Mouse (Mus musculus) ZHBTc4 (cell line): Measurements from ENCODE around the gene Desi1.

ENCODE experiments used
- DNase-seq: peaks from one replicate; pipeline ENCODE4 v3.0.0-alpha.2; 2011; ENCODE audit warnings: low read depth, low spot score

The Desi1 gene

GRCm38 (mm10) chr15:82033762-82034161 lies at the start of gene Desi1:
TSS of gene Desi1 (minus strand) at chr15:82033862.
- no peak for DNase-seq

DNA sequence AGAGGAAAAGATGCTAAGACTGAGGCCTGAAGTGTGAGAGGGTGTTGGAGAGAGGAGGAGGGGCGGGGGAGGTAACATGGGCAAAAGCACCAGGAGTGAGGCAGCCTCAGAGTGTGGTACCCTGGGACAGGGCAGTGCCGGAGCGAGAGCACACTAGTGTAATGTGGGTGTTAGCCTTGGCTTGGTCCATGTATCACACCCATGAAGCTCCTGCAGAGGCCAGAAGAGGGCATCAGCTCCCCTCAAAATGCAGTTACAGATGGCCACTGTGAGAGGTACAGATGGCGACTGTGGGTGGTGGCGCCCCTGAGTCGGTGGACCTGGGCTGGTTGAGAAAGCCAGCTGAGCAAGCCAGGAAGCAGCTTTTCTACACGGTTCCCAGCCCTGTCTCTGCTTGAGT lies 47.5 kb upstream of the Desi1 start:
- no peak for DNase-seq

DNA sequence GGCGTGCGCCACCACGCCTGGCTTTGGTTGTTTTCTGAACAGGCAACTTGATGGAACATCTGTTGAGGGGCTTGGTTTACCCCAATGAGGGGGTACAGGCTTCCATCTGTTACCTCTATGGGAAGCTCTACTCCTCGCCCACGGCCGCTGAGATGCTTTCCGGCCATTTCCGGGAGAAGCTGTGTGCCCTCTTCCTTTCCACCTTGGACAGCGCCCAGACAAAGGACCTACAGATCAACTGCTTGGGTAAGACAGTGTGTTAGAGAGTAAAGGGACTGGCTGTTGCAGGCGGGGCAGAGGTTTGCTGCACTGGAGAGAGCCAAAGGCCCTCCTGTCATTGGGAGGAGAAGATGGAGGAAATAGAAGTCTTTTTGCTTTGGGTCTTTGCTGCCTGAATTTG lies 46.2 kb upstream of the Desi1 start:
- DNase-seq, result peak; percentile 76

DNA sequence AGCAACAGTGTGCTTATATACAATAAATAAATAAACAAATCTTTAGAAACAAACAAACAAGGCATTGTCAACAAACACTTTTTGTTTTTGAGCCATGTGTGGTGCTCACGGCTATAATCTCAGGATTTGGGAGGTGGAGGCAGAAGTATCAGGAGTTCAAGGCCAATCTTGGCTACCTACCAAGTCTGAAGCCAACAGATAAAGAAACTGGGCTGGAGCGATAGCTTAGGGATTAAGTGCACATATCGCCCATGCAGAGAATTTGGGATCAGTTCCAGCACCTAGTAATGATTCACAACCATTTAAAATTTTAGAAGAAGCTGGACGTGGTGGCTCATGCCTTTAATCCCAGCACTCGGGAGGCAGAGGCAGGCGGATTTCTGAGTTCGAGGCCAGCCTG lies 39.8 kb upstream of the Desi1 start:
- no peak for DNase-seq

- DNase-seq, result peak; percentile 77
Observed at GRCm38 (mm10) chr15:82071816-82072469, 38.3 kb upstream of the Desi1 start.

- DNase-seq, result peak; percentile 79
Observed at GRCm38 (mm10) chr15:82069898-82070297, 36.2 kb upstream of the Desi1 start, which contains the start of gene Mei1. TSS of gene Mei1 (plus strand) at chr15:82069996.

DNA sequence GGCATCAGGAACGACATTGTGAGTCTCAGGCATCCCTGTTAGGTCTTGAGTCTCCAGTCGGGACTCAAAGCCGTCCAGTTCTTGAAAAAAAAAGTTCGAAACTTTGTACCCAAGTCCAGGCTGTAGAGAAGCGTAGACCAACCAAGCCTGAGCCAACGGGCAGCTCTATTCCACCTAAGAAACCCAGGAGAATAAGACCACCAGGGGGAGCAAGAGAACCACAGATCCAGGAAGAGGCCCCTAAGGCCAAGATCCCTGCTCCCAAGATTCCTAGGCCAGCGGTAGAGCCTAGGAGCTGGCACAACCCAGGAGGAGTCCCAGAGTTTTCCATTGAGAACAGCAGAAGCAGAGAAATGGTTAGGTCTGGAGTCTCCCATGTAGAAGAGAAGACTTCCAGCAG lies 31.8 kb upstream of the Desi1 start:
- peak; percentile 92 for DNase-seq

DNA sequence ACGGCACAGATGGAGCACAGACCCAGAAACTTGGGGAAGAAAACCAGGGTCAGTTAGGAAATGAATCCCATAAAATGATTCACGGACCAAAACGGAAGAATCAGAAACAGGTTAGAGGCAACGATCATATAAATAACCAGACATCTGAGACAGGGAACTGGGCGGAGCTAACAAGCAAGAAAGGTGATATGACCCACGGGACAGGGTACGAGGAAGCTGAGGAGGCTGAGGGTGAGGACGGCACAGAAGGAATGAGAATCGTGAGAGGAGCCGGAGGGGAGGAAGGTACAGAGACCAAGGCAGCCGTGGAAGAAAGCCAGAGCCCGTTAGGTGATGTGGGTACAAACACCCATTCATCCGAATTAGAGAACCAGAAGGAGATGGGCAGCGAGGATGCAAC lies 30.2 kb upstream of the Desi1 start:
- DNase-seq, result no peak

- DNase-seq, result no peak
Observed at GRCm38 (mm10) chr15:82058719-82059201, 25.1 kb upstream of the Desi1 start, which contains the start of gene 4930407I10Rik. TSS of gene 4930407I10Rik (plus strand) at chr15:82059151.

GRCm38 (mm10) chr15:82052544-82052943 lies 18.9 kb upstream of the Desi1 start:
- no peak for DNase-seq

DNA sequence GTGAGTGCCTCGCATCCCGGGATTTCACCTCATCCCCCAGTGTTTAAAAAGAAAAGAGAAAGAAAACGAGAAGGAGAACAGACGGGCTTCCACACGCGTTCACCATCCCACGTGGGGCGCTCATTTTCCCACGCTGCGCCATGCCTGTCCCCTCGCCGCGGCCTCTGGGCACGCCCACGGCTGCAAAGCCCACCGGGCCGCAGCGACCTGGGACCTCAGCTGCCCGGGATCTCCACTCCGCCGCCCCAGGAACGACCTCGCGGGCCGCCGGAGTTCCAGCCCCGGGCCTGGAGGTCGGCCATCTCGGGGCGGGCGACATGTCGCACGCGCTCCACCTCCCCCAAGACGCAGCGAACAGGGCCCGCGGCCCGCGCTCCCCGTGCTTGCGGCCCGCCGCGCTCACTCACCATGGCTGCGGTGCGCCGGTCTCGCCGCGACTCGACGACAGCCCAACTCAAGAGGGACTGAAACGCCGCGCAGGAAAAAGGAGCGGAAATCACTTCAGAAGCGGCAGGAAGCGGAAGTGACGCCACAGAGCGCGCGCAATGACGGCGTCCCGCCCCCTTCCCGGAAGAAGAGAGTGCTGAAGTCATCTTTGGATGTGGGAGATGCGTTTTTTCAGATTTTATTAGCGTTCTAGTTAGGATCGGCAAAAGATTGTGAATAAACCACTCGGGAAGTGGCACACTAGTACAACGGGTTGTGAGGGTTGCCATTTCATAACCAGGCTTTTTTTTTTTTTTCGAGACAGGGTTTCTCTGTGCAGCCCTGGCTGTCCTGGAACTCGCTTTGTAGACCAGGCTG lies 13.6 kb upstream of the Desi1 start, which contains the start of gene Snu13:
Gene Snu13 (minus strand): TSS at position 519 of the 804 bp plus-strand sequence.
- peak; percentile 92 for DNase-seq

DNA sequence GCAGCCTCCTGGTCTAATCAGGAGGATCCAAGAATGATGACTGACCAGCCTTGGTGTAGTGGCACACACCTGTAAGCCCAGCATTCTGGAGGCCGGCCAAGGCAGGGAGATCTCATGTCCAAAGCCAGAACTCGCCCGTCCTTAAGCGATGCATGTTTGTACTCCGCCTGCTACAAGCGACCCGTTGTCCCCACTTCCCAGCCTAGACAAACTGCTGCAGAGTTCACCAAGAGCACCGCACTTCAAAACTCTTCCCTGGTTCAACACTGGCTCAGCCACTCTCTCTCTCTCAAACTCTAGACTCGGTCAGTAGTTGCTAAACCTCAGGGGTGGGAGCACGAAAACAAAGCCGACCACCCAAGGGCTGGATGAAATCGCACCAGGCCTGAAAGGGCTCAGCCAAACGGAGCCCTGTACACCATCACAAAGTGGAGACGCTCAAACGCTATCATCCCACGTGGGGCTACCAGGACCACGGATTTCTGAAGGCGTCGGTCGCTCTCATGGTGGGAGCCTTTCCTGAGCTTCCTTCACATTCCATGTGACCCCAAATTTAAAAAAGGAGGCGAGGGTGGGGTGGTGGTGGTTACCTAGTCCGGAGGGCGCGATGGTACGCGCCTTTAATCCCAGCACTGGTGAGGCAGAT lies 12.7 kb upstream of the Desi1 start:
- peak; percentile 42 for DNase-seq

GRCm38 (mm10) chr15:82044166-82044784 lies 10.6 kb upstream of the Desi1 start:
- peak; percentile 75 for DNase-seq

DNA sequence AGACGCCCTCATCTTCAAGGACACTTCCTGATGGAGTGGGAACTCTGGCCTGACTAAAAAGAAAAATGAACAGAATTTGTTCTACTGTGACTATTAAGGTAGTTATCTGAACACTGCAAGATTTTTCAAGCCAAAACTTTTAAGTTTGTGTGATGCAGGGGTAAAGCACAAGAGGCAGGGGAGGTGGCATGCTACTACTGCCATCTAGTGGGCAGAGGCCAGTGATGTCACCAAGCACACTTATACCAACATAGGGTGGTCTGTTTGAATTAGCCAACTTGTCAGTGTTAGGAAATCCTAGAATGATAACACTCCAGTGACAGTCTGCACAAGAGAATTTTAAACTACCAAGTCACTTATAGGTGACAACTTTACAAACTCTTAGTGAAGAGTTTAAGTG lies 7.0 kb upstream of the Desi1 start:
- peak; percentile 77 for DNase-seq

DNA sequence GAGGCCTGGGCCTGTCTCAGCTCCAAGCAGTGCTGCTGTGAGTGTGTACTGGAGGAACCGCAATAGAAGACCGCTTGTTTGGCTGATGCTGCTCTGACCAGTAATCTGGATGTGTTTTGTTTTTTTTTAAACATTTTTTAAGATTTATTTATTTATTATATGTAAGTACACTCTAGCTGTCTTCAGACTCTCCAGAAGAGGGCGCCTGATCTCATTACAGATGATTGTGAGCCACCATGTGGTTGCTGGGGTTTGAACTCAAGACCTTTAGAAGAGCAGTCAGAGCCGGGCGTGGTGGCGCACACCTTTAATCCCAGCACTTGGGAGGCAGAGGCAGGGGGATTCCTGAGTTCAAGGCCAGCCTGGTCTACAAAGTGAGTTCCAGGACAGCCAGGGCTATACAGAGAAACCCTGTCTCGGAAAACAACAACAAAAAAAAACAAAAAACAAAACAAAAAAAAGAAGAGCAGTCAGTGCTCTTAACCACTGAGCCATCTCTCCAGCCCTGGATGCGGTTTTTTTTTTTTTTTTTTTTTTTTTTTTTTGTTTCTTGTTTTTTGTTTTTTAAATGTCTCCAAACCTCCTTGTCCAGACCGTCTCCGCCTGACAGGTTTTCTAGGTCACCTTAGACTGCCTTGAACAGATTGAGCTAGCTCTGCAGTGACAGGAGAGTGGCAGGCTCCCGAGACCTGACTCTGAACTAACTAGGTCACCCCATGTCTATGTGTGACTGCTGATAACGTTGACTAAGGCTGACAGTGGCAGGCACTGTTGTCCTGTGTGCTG lies 2.4 kb upstream of the Desi1 start:
- peak; percentile 78 for DNase-seq

GRCm38 (mm10) chr15:82032386-82032785 lies 1.3 kb downstream of the Desi1 start:
- DNase-seq, result no peak

GRCm38 (mm10) chr15:82027726-82028125 lies 5.9 kb downstream of the Desi1 start:
- DNase-seq, result no peak

DNA sequence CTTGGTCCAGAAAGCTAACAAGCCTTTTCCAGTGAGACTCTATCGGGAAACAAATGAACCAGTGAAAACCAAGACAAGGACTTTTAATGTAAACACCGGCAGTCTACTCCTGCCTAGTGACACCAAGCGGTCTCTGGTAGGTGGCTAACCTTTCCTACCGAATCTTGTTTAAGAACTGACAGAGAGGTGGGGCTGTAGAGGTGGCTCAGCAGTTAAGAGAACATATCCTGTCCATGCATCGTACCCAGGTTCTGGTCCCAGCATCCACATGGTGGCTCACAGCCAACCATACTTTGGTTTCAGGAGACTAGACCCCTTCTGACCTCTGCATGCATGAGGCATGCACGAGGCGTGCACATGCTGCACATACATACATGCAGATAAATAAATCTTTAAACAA lies 6.4 kb downstream of the Desi1 start:
- DNase-seq, result no peak

- DNase-seq, result no peak
Observed at GRCm38 (mm10) chr15:82023965-82024635, 9.6 kb downstream of the Desi1 start.

DNA sequence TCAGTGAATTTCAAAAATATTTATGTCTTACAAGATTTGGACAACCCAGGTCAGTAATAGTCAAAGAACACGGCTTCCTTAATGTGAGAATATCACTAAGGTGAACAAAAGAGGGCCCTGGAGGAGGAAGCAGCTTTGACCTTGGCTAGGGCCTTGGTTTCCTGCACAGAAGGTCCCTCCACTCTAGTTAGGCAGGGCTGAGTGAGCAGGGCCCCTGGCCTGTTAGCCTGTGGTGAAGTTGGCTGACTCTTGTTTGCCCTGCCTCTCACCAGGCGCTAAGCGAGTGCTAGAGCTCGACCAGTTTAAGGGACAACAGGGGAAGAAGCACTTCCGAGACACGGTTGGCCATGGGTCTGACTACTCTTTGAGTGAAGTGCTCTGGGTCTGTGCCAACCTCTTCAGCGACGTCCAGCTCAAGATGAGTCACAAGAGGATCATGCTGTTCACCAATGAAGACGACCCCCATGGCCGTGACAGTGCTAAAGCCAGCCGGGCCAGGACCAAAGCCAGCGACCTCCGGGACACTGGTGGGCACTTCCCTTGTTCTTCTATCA lies 11.1 kb downstream of the Desi1 start:
- no peak for DNase-seq
